Mouse (Mus musculus): Measurements from ENCODE around the gene Hoxd3.

DNA sequence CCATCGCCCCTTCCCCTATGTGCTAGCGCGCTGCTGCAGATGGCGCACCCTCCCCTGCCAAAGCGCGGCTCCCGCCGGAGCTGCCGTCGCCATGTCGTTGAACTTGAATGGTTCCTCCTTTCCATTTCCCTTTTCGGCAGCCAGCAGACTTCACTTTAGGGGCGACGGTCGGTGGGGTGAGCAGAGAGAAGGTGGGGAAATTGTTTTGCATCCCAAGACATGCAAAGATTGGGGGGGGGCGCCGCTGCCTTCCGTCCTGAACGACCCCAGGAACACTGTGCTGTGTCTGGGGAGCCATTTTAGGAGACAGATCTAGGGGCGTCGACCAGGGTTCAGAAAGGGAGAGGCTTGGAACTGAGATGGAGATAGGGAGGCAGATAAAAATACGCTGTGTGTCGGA lies 31.7 kb upstream of the Hoxd3 start:
- TF ChIP-seq CTCF (IDR thresholded peaks at IDR 0.05; ENCODE audit: low read depth, low read length): no peak
- TF ChIP-seq POLR2A (IDR thresholded peaks at IDR 0.05; ENCODE audit: extremely low read depth, insufficient read depth, low read length): no peak
